Mouse (Mus musculus) lung, embryonic 16.5 days (tissue): ENCODE measurements around the gene Ffar2. TPM values are rescaled to one million over a fixed set of nuclear protein-coding genes. Genes with fewer than 3 reads are reported as not detected.
A peak's percentile ranks its signal among the peaks of the same experiment; 100 is the strongest.

ENCODE experiments used
- ATAC-seq: fragments of 200-750 bp; cut with Nextera tagmentation; 2 replicates; pipeline ENCODE4 v1.8.0; 2017; ENCODE audit warnings: low read depth, mild to moderate bottlenecking, moderate library complexity
- H3K27ac ChIP-seq: fragments of 300-500 bp; sonication (generic); 2 replicates; pipeline ENCODE4 v1.5.1; 2014; ENCODE audit warnings: mild to moderate bottlenecking, control low read depth, low read length
- H3K27me3 ChIP-seq: fragments of 300-500 bp; sonication (generic); 2 replicates; pipeline ENCODE4 v1.6.1; 2014; ENCODE audit warnings: low read depth, low read length, mixed read lengths; ENCODE audit not compliant: control insufficient read depth, insufficient read depth
- H3K36me3 ChIP-seq: fragments of 300-500 bp; sonication (generic); 2 replicates; pipeline ENCODE4 v1.6.1; 2014; ENCODE audit warnings: low read length; ENCODE audit not compliant: control insufficient read depth, insufficient read depth
- H3K4me1 ChIP-seq: fragments of 300-500 bp; sonication (generic); replicated peaks from 2 replicates; pipeline ENCODE4 v1.6.1; 2014; ENCODE audit warnings: low read length, mixed read lengths; ENCODE audit not compliant: control insufficient read depth, insufficient read depth
- H3K4me2 ChIP-seq: fragments of 300-500 bp; sonication (generic); 2 replicates; pipeline ENCODE4 v1.6.1; 2014; ENCODE audit warnings: low read depth, low read length, control low read depth
- H3K4me3 ChIP-seq: fragments of 300-500 bp; sonication (generic); 2 replicates; pipeline ENCODE4 v1.5.1; 2014; ENCODE audit warnings: mild to moderate bottlenecking, low read length, control low read depth
- H3K9ac ChIP-seq: fragments of 300-500 bp; sonication (generic); 2 replicates; pipeline ENCODE4 v1.6.1; 2014; ENCODE audit warnings: low read length, control low read depth
- H3K9me3 ChIP-seq: fragments of 300-500 bp; sonication (generic); 2 replicates; pipeline ENCODE4 v1.6.1; 2016; ENCODE audit warnings: low read length; ENCODE audit not compliant: control insufficient read depth
- WGBS: fragments of 180-500 bp; shearing (Covaris S2); extraction: QIAGEN DNeasy Blood & Tissue Kit; methylation state at CpG from one replicate; pipeline ENCODE4 v1.1.7; 2014; 5-methylcytosine and 5-hydroxymethylcytosine counted together
- polyA plus RNA-seq: library from polyadenylated mRNA; unstranded; fragments of >200 nt; fragmentation: Nextera tagmentation; extraction: Ambion mirVana; gene quantifications from 2 replicates; pipeline ENCODE4 v1.2.1, GENCODE M21; 2015

Gene Ffar2
- polyA plus RNA-seq: 0.35 and 0.67 TPM in 2 replicates

DNA sequence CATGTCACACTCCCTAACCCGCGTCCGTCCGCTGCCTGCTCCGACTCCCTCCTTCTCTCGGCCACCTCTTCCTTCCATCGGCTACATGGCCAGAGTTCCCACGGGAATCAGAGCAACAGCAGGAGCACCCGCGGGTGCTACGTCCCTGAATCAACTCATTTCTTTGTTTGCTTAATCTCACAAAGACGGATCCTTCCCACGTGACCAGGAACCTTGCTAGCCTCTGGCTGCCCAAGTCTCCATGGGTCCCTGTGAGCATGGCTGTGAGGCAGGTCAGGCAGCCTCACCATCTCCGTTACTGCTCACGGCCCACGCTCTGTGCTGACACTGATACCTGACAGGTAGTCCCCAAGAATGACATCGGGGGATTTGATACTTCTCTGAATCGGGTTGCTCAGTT is at the start of gene Ffar2:
Gene Ffar2 (minus strand): TSS at position 101 of the 400 bp plus-strand sequence.
- Histone ChIP-seq H3K27ac (no peak within 1 kb of the TSS), H3K4me3 (no peak within 1 kb of the TSS), H3K4me1 (0 out of 2 replicates have a peak, but pooled peaks cover 2% of the 10 kb centered on the region), H3K36me3 (no peaks in the 10 kb centered on the region), H3K4me2 (no peak within 1 kb of the TSS), H3K9me3 (no peaks in the 10 kb centered on the region), H3K9ac (no peak within 1 kb of the TSS), H3K27me3 (no peaks in the 10 kb centered on the region)
- WGBS: 83% methylated on average over 18 of the region's 18 CpGs
- no peak for ATAC-seq

DNA sequence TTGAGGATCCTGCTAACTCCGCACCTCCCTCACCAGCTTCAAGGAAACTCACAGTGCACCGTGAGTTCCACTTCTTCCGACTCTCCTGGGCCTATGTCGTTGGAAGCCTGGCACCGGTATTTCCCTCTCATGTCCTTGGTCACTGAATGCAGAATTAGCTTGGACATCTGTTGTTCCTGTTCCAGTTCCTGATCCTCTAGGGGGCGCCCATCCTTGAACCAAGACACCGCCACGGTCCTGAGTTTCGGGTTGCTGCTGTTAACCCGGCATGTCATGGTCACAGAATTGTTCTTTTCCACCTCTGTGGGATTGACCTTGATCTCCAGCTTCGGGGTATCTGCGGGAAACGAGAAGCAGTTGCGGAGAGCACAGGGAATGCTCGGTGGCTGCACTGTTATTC is 49.5 kb upstream of the Ffar2 start:
- Histone ChIP-seq H3K4me2 (peak overlapping the region; percentile 36), H3K4me3 (no peak overlapping the region), H3K27me3 (no peaks in the 10 kb centered on the region; the same call in 1 of the 2 replicates), H3K9ac (no peak overlapping the region), H3K9me3 (no peaks in the 10 kb centered on the region), H3K27ac (no peak overlapping the region), H3K4me1 (no peaks in the 10 kb centered on the region), H3K36me3 (no peaks in the 10 kb centered on the region)
- 13% methylated on average over 15 of the region's 15 CpGs for WGBS
- peak; percentile 41; the same call in 1 of the 2 replicates for ATAC-seq

DNA sequence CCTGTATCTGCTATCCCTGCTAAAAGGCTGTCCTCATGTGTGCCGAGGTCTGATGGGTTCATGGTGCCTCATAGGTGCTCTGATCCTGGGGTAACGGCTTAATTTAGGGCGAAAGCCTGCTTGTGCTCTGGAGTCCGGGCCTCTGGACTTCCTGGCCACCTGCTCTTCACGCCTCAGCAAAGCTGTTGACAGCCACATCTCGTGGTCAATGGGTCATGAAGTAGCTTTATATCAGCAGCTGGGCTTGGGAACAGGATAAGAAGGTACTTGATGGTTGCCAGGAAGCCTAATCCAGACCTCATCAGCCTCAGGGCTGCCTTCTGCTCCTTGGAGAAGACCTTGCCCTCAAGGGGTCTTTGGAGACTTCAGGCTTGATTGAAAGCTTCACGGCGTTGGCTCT is 39.8 kb upstream of the Ffar2 start:
- H3K9me3 ChIP-seq: no peaks in the 10 kb centered on the region
- no peaks in the 10 kb centered on the region for H3K4me1 ChIP-seq
- ATAC-seq: no peak
- no peak overlapping the region for H3K4me2 ChIP-seq
- no peak overlapping the region for H3K27ac ChIP-seq
- H3K36me3 ChIP-seq: no peaks in the 10 kb centered on the region
- no peaks in the 10 kb centered on the region for H3K27me3 ChIP-seq
- WGBS: 49% methylated on average over 8 of the region's 8 CpGs
- no peak overlapping the region for H3K4me3 ChIP-seq
- no peak overlapping the region for H3K9ac ChIP-seq

DNA sequence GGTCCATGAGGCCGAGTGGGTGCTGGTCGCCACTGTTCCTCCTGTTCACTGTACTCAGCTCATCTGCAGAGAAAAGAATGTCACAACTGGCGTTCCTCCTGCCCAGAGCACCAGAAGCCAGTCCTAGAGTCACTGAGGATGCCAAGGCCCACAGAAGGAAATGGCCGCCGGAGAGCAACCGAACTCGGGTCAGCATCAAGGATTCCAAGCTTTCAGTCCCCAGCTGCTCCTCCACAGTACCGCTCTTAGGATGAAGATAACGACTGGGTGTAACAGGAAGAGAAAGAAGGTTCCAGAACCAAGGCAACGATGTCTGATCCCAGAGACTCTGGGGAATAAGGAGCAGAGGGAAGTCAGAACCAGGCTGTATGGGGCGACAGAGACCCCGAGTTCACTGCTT is 37.9 kb upstream of the Ffar2 start, which contains the start of gene Ffar1:
Gene Ffar1 (minus strand): TSS at position 101 of the 400 bp plus-strand sequence.
- no peak within 1 kb of the TSS for H3K4me3 ChIP-seq
- H3K9me3 ChIP-seq: no peaks in the 10 kb centered on the region
- 82% methylated on average over 12 of the region's 12 CpGs for WGBS
- H3K4me1 ChIP-seq: no peaks in the 10 kb centered on the region
- H3K9ac ChIP-seq: no peak within 1 kb of the TSS
- no peak for ATAC-seq
- H3K4me2 ChIP-seq: no peak within 1 kb of the TSS
- H3K36me3 ChIP-seq: no peaks in the 10 kb centered on the region
- no peak within 1 kb of the TSS for H3K27ac ChIP-seq
- H3K27me3 ChIP-seq: no peaks in the 10 kb centered on the region

DNA sequence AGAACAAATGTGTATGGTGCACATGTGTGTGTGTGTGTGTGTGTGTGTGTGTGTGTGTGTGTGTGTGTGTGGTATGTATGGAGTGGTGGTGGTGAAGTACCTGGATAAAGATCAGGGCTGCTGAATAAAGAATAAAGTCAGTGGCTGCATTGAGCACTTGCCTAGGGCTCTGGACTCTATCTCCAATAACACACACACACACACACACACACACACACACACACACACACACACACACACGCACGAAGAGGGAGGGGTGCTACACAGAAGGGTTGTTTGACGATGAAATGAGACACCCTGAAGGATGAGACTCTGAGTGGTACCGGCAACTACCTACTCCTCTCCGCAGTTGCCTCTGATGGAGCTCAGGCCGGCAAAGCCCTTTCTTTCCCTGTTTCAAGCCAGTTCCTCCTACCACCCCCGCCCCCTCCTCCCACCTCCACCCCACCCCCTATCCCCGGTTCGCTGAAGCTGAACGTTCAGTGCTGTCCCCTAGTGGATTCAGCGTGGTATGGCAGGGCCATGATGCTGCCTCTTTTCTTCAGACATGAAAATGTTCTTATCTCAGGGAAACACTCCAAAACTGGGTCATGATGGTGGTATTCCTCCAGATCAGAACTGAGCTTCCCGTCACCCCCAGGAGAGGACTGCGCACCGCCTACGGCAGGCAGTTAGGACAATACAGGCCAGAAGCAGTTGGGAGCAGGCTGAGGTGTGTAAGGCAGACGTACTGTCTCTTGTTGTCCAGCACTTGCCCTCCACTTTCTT is 36.2 kb upstream of the Ffar2 start:
- Histone ChIP-seq H3K27me3 (no peaks in the 10 kb centered on the region), H3K4me1 (no peaks in the 10 kb centered on the region), H3K4me2 (peak overlapping the region; percentile 49), H3K27ac (no peak overlapping the region), H3K9me3 (no peaks in the 10 kb centered on the region), H3K9ac (0 out of 2 replicates have a peak overlapping the region, but pooled peaks have one; percentile 1), H3K36me3 (no peaks in the 10 kb centered on the region), H3K4me3 (peak overlapping the region; percentile 28)
- ATAC-seq: peak; percentile 70
- WGBS: 7% methylated on average over 14 of the region's 16 CpGs

DNA sequence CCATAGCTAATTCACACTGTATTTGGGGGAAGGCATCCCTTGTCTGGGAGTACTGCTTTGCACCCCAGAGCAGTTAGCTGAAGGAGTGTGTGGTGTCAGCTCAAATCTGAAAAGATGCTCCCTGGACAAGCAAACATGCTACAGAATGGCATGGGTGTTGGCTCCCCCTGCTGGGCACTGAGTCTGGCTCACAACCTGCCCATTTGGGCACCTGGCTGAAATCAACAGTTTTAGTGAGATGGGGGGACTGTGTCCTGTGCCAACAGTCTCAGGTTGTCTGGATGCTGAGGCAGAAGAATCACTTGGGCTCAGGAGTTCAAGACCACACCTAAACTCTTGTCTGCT is 35.7 kb upstream of the Ffar2 start:
- no peak overlapping the region for H3K27ac ChIP-seq
- H3K9me3 ChIP-seq: no peaks in the 10 kb centered on the region
- H3K4me2 ChIP-seq: no peak overlapping the region
- no peak overlapping the region for H3K9ac ChIP-seq
- no peaks in the 10 kb centered on the region for H3K36me3 ChIP-seq
- no peaks in the 10 kb centered on the region for H3K4me1 ChIP-seq
- no peak overlapping the region for H3K4me3 ChIP-seq
- no peaks in the 10 kb centered on the region for H3K27me3 ChIP-seq
- peak; percentile 53 for ATAC-seq

DNA sequence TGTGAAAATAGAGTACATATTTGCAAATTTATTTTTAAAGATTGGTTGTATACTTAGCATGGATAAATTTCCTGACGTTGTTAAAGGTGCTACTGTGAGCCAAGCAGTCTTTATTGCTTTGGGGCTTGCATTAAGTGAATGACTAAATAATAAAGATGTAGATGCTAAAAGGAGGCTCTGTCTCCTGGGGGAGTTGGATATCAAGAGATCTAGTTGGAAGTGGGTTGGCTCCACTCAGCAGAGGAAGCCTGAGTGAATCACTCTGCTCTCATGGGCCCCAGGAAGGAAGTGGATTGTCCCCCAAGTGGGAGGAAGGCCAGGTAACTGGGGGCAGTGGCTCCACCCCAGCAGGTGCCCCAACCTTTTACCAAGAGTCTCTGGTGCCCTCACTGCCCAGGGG is 34.2 kb upstream of the Ffar2 start:
- no peaks in the 10 kb centered on the region for H3K9me3 ChIP-seq
- no peaks in the 10 kb centered on the region for H3K36me3 ChIP-seq
- H3K9ac ChIP-seq: no peak overlapping the region
- H3K4me2 ChIP-seq: no peak overlapping the region
- no peak for ATAC-seq
- WGBS: 74% methylated on average over 1 of the region's 1 CpGs
- no peaks in the 10 kb centered on the region for H3K27me3 ChIP-seq
- H3K4me1 ChIP-seq: no peaks in the 10 kb centered on the region
- no peak overlapping the region for H3K4me3 ChIP-seq
- H3K27ac ChIP-seq: no peak overlapping the region

DNA sequence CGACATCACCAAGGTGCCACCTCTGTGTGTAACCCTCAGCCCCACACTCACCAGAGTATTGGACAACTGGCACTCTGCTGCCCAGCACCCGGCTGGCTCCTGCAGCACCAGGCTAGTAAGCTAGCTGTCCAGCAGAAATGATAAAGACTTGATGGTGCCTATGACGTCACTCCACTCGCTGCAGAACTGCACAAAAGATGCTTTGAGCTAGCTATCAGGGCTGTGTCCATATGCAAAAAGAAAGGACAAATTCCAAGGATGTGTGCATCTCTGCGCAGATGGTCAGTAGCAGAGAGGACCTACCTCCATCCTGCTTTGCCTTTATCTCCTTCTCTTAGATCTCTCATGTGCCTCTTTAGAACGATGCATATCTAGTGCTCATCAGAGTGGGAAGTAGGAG is 32.5 kb upstream of the Ffar2 start, which contains the start of gene Ffar3:
Gene Ffar3 (minus strand): TSS at position 101 of the 400 bp plus-strand sequence.
- no peak within 1 kb of the TSS for H3K9ac ChIP-seq

DNA sequence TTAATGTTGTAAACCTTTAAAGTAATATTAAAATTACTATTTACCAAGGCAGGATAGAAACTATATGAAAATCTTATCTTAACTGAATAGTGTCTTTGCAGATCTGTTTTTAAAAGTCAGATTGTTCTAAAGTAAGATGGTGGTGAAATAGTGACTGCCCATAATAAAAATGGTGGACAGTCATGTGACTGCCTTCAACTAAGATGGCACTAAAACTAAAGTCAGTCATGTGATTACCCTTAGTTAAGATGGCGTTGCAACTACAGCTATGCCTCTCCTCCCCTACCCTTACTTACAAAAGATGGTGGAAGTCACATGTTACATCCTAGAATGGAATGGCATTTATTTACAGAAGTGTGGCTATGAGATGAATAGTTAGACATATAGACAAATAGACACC is 27.8 kb upstream of the Ffar2 start:
- Histone ChIP-seq H3K4me2 (no peak overlapping the region), H3K9me3 (no peaks in the 10 kb centered on the region), H3K4me1 (no peaks in the 10 kb centered on the region), H3K27me3 (no peaks in the 10 kb centered on the region), H3K9ac (no peak overlapping the region), H3K27ac (no peak overlapping the region), H3K36me3 (no peaks in the 10 kb centered on the region), H3K4me3 (no peak overlapping the region)
- no peak for ATAC-seq
- WGBS: 83% methylated on average over 1 of the region's 1 CpGs

More for the DNA sequence above, 32.5 kb upstream of the Ffar2 start, which contains the start of gene Ffar3:
- WGBS: 59% methylated on average over 6 of the region's 6 CpGs
- H3K4me2 ChIP-seq: no peak within 1 kb of the TSS
- no peak within 1 kb of the TSS for H3K4me3 ChIP-seq
- H3K27me3 ChIP-seq: no peaks in the 10 kb centered on the region
- H3K36me3 ChIP-seq: no peaks in the 10 kb centered on the region
- no peaks in the 10 kb centered on the region for H3K9me3 ChIP-seq
- H3K27ac ChIP-seq: no peak within 1 kb of the TSS
- no peak for ATAC-seq
- no peaks in the 10 kb centered on the region for H3K4me1 ChIP-seq
